Mouse (Mus musculus) myocyte (in vitro differentiated cells): ENCODE results near the gene Fam122b. TPM values are rescaled to one million over a fixed set of nuclear protein-coding genes. Genes with fewer than 3 reads are reported as not detected.

Source experiments
- H3K27me3 ChIP-seq: one replicate; pipeline ENCODE4 v1.6.1; 2011; ENCODE audit not compliant: control insufficient read depth, insufficient read depth, insufficient read length
- H3K36me3 ChIP-seq: one replicate; pipeline ENCODE4 v1.6.1; 2011; ENCODE audit not compliant: control insufficient read depth, insufficient read depth
- H3K4me2 ChIP-seq: one replicate; pipeline ENCODE4 v1.6.1; 2011; ENCODE audit warnings: low read depth, control low read depth
- H3K4me3 ChIP-seq: one replicate; pipeline ENCODE4 v1.5.1; 2011; ENCODE audit warnings: mild to moderate bottlenecking, control low read depth, moderate library complexity
- H3K79me2 ChIP-seq: one replicate; pipeline ENCODE4 v1.6.1; 2011; ENCODE audit not compliant: control insufficient read depth, insufficient read depth
- H3ac ChIP-seq: one replicate; pipeline ENCODE4 v1.6.1; 2011; ENCODE audit not compliant: control insufficient read depth, insufficient read length
- CEBPB ChIP-seq: IDR thresholded peaks from 2 replicates; pipeline ENCODE4 v1.6.1; 2011; ENCODE audit warnings: mild to moderate bottlenecking, moderate library complexity; ENCODE audit not compliant: poor library complexity, insufficient read depth, severe bottlenecking
- E2F4 ChIP-seq: IDR thresholded peaks from one replicate; pipeline ENCODE4 v1.6.1; 2011; ENCODE audit warnings: mild to moderate bottlenecking, control low read depth, moderate library complexity; ENCODE audit not compliant: insufficient read depth
- MAX ChIP-seq: IDR thresholded peaks from one replicate; pipeline ENCODE4 v1.6.1; 2011; ENCODE audit warnings: low read depth, mild to moderate bottlenecking, control low read depth
- MYOD1 ChIP-seq, 3 experiments: IDR thresholded peaks; one replicate each; pipeline ENCODE4 v1.6.1; 2011; ENCODE audit warnings: control low read depth in 2 of 3, low read depth in 2 of 3, mild to moderate bottlenecking in 2 of 3, moderate library complexity in 1 of 3; ENCODE audit not compliant: insufficient read length in 2 of 3, control insufficient read depth in 1 of 3
- MYOG ChIP-seq, 3 experiments: IDR thresholded peaks; one replicate each; pipeline ENCODE4 v1.6.1; 2011; ENCODE audit warnings: control low read depth in 2 of 3, low read depth in 2 of 3, mild to moderate bottlenecking in 2 of 3; ENCODE audit not compliant: insufficient read length in 2 of 3, control insufficient read depth in 1 of 3, insufficient read depth in 1 of 3
- POLR2A ChIP-seq: IDR thresholded peaks from one replicate; pipeline ENCODE4 v1.6.1; 2011; ENCODE audit warnings: low read depth, mild to moderate bottlenecking, control low read depth, moderate library complexity; ENCODE audit not compliant: insufficient read length
- POLR2AphosphoS2 ChIP-seq: IDR thresholded peaks from one replicate; pipeline ENCODE4 v1.6.1; 2011; ENCODE audit warnings: low read depth, control low read depth; ENCODE audit not compliant: insufficient read length
- REST ChIP-seq: IDR thresholded peaks from one replicate; pipeline ENCODE4 v1.6.1; 2011; ENCODE audit warnings: mild to moderate bottlenecking, control low read depth, moderate library complexity; ENCODE audit not compliant: insufficient read depth, insufficient read length
- SRF ChIP-seq: IDR thresholded peaks from one replicate; pipeline ENCODE4 v1.6.1; 2011; ENCODE audit warnings: low read depth; ENCODE audit not compliant: control insufficient read depth, insufficient read length
- TCF12 ChIP-seq: IDR thresholded peaks from one replicate; pipeline ENCODE4 v1.6.1; 2011; ENCODE audit warnings: mild to moderate bottlenecking, control low read depth; ENCODE audit not compliant: poor library complexity, insufficient read depth, severe bottlenecking
- TCF3 ChIP-seq: IDR thresholded peaks from one replicate; pipeline ENCODE4 v1.6.1; 2011; ENCODE audit warnings: low read depth, control low read depth; ENCODE audit not compliant: insufficient read length
- USF1 ChIP-seq: IDR thresholded peaks from one replicate; pipeline ENCODE4 v1.6.1; 2011; ENCODE audit warnings: low read depth, mild to moderate bottlenecking, control low read depth, moderate library complexity
- polyA plus RNA-seq: library from polyadenylated mRNA; unstranded; fragments of >200 nt; fragmentation: generic; extraction: Trizol; gene quantifications from one replicate; pipeline ENCODE4 v1.2.1, GENCODE M21; 2012; ENCODE audit warnings: missing spikeins

The Fam122b gene
- polyA plus RNA-seq, 1 experiment = 1.1 TPM

DNA sequence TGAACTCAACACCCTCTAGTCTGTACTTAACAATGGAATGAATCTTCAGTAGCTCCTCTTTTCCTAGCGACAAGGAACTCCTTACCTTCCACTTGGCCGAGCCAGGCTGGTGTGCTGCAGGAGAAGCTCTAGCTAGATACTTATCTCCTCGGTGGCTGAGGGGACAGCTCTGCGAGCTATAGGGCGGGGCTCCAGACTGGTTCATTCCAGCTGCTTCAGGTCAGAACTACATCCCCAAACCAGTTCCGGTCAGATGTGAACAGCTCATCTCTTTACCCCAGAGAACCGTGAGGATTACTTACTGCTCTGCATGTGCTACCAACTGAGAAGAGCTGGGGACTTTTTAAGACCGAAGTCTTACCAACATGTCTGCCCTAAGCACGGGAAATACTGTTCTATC is 3.4 kb downstream of the Fam122b start:
- Histone ChIP-seq H3K4me2 (no peak overlapping the region), H3ac (no peak overlapping the region), H3K79me2 (no peaks in the 10 kb centered on the region), H3K4me3 (no peak overlapping the region), H3K27me3 (no peaks in the 10 kb centered on the region), H3K36me3 (no peaks in the 10 kb centered on the region)
- TF ChIP-seq MYOG (IDR thresholded peaks at IDR 0.05; ENCODE audit: control insufficient read depth in 1 of 3, insufficient read depth in 1 of 3, insufficient read length in 2 of 3, low read depth in 2 of 3) = no peak
- TF ChIP-seq POLR2A = no peak
- no peak for TF ChIP-seq POLR2AphosphoS2
- no peak for TF ChIP-seq TCF3
- TF ChIP-seq USF1 = no peak
- no peak for TF ChIP-seq TCF12
- TF ChIP-seq MAX = no peak
- TF ChIP-seq REST = no peak
- no peak for TF ChIP-seq E2F4
- TF ChIP-seq CEBPB = no peak
- TF ChIP-seq SRF = no peak
- no peak for TF ChIP-seq MYOD1 (IDR thresholded peaks at IDR 0.05; ENCODE audit: control insufficient read depth in 1 of 3, insufficient read length in 2 of 3, low read depth in 2 of 3)

GRCm38 (mm10) chrX:53255195-53255594 is 14.4 kb downstream of the Fam122b start:
- no peak for TF ChIP-seq E2F4
- TF ChIP-seq REST = no peak
- no peak for TF ChIP-seq MAX
- TF ChIP-seq POLR2AphosphoS2 = no peak
- no peak for TF ChIP-seq MYOD1 (IDR thresholded peaks at IDR 0.05; ENCODE audit: control insufficient read depth in 1 of 3, insufficient read length in 2 of 3, low read depth in 2 of 3)
- H3K79me2 ChIP-seq = no peaks in the 10 kb centered on the region

GRCm38 (mm10) chrX:53240011-53240410 is 29.6 kb downstream of the Fam122b start, which contains the start of gene Plac1:
TSS of gene Plac1 (minus strand) at chrX:53240111.
- H3K79me2 ChIP-seq = no peaks in the 10 kb centered on the region
- TF ChIP-seq USF1 (no peak), E2F4 (no peak), POLR2AphosphoS2 (no peak)
- no peak within 1 kb of the TSS for H3K4me2 ChIP-seq
- H3K4me3 ChIP-seq = no peak within 1 kb of the TSS
- no peaks in the 10 kb centered on the region for H3K36me3 ChIP-seq
- no peaks in the 10 kb centered on the region for H3K27me3 ChIP-seq
- H3ac ChIP-seq = no peak within 1 kb of the TSS

More at GRCm38 (mm10) chrX:53255195-53255594, 14.4 kb downstream of the Fam122b start:
- H3ac ChIP-seq = no peak overlapping the region
- no peaks in the 10 kb centered on the region for H3K36me3 ChIP-seq
- H3K27me3 ChIP-seq = no peaks in the 10 kb centered on the region
- H3K4me2 ChIP-seq = no peak overlapping the region
- no peak overlapping the region for H3K4me3 ChIP-seq

DNA sequence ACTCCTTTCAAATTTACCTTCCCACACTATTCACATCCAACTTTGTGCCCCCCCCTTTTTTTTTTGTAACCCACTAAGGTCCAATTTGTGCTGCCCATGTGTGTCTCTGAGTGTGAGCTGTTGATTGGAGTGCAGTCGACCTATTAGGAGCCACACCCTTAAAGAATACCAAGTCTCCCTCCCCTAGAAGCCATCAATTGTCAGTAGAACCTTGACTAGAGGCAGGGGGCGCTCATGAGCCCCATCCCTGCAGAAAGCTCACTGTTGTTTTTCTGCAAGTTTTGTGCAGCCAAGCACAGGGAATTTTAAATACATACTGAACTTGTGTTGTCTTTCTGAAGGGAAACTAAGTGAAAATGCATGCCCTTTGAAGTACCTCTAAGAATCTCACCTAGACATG is 31.6 kb downstream of the Fam122b start:
- Histone ChIP-seq H3K27me3 (no peaks in the 10 kb centered on the region), H3K36me3 (no peaks in the 10 kb centered on the region), H3ac (no peak overlapping the region), H3K79me2 (no peaks in the 10 kb centered on the region), H3K4me2 (no peak overlapping the region), H3K4me3 (no peak overlapping the region)
- no peak for TF ChIP-seq MYOG (IDR thresholded peaks at IDR 0.05; ENCODE audit: control insufficient read depth in 1 of 3, insufficient read depth in 1 of 3, insufficient read length in 2 of 3, low read depth in 2 of 3)
- TF ChIP-seq POLR2AphosphoS2 = no peak
- TF ChIP-seq REST = no peak
- TF ChIP-seq MYOD1 (IDR thresholded peaks at IDR 0.05; ENCODE audit: control insufficient read depth in 1 of 3, insufficient read length in 2 of 3, low read depth in 2 of 3) = no peak
- TF ChIP-seq USF1 = no peak
- no peak for TF ChIP-seq E2F4
- no peak for TF ChIP-seq MAX
- TF ChIP-seq TCF3 = no peak
- TF ChIP-seq TCF12 = no peak
- no peak for TF ChIP-seq POLR2A
- TF ChIP-seq CEBPB = no peak
- TF ChIP-seq SRF = no peak

DNA sequence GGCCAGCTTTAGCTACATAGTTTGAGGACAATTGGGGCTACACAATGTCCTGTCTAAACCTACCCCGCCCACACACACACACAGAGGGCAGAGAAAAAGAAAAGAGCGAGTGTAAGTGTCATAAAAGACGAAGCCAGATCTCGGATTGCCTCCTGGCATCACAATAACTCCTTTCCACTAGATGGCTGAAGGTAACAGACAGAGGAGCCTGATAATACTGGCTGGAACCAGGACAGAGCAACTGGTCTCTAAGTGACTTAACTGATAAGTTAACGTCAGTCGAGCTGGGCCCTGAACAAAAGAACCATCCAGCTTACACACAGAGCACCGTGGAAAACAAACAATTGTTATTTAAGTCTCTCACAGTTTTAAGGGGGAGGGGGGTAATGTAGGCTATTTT is 33.2 kb downstream of the Fam122b start:
- H3K4me3 ChIP-seq = no peak overlapping the region
- H3K79me2 ChIP-seq = no peaks in the 10 kb centered on the region
- TF ChIP-seq SRF = no peak
- no peak for TF ChIP-seq POLR2A
- TF ChIP-seq USF1 = no peak
- no peak for TF ChIP-seq TCF3
- TF ChIP-seq CEBPB = no peak
- no peak for TF ChIP-seq MAX
- no peak for TF ChIP-seq POLR2AphosphoS2
- no peak for TF ChIP-seq TCF12
- no peak for TF ChIP-seq REST
- TF ChIP-seq MYOD1 (IDR thresholded peaks at IDR 0.05; ENCODE audit: control insufficient read depth in 1 of 3, insufficient read length in 2 of 3, low read depth in 2 of 3) = no peak
- TF ChIP-seq MYOG (IDR thresholded peaks at IDR 0.05; ENCODE audit: control insufficient read depth in 1 of 3, insufficient read depth in 1 of 3, insufficient read length in 2 of 3, low read depth in 2 of 3) = no peak
- TF ChIP-seq E2F4 = no peak
- H3K4me2 ChIP-seq = no peak overlapping the region
- no peak overlapping the region for H3ac ChIP-seq
- H3K27me3 ChIP-seq = no peaks in the 10 kb centered on the region
- H3K36me3 ChIP-seq = no peaks in the 10 kb centered on the region
